Mouse (Mus musculus) adrenal gland, postnatal 14 days (tissue): ENCODE measurements at regions not wholly inside any gene's neighbourhood (a gene's known extent, or its start where the extent isn't known, plus 50 kb on each side); places are given as distances from the start of the nearest gene placed in this dataset.
"Not testable (repeated sequence)": the region's sequence is repeated elsewhere in the genome, so short reads cannot be mapped to it uniquely, and the experiment has no call there.

ENCODE experiments used
- DNase-seq: peaks from one replicate; pipeline ENCODE4 v3.0.0; 2021; ENCODE audit warnings: mixed read lengths

- DNase-seq: no peak
Measured at GRCm38 (mm10) chr1:124517543-124518171, 472.3 kb upstream of the Dpp10 start.

- DNase-seq: no peak
Measured at GRCm38 (mm10) chr1:124510492-124510891, 465.1 kb upstream of the Dpp10 start.

- peak; percentile 6 for DNase-seq
Measured at GRCm38 (mm10) chr1:124488456-124488855, 443.1 kb upstream of the Dpp10 start.

GRCm38 (mm10) chr1:124487965-124488364, 442.6 kb upstream of the Dpp10 start:
- DNase-seq: no peak

GRCm38 (mm10) chr1:124450128-124450527, 404.8 kb upstream of the Dpp10 start:
- peak; percentile 28 for DNase-seq

- no peak for DNase-seq
Measured at GRCm38 (mm10) chr1:124439526-124439925, 394.2 kb upstream of the Dpp10 start.

GRCm38 (mm10) chr1:124435850-124436249, 390.5 kb upstream of the Dpp10 start:
- DNase-seq: no peak

GRCm38 (mm10) chr1:124429583-124429982, 384.2 kb upstream of the Dpp10 start:
- no peak for DNase-seq

- DNase-seq: no peak
Measured at GRCm38 (mm10) chr1:124416762-124417161, 371.4 kb upstream of the Dpp10 start.

- DNase-seq: no peak
Measured at GRCm38 (mm10) chr1:124410236-124410635, 364.9 kb upstream of the Dpp10 start.

- DNase-seq: no peak
Measured at GRCm38 (mm10) chr1:124409781-124410180, 364.4 kb upstream of the Dpp10 start.

- no peak for DNase-seq
Measured at GRCm38 (mm10) chr1:124369604-124370003, 324.2 kb upstream of the Dpp10 start.

GRCm38 (mm10) chr1:124348491-124348890, 303.1 kb upstream of the Dpp10 start:
- not testable (repeated sequence) for DNase-seq

GRCm38 (mm10) chr1:124339444-124339843, 294.1 kb upstream of the Dpp10 start:
- DNase-seq: no peak

- DNase-seq: no peak
Measured at GRCm38 (mm10) chr1:124338648-124339047, 293.3 kb upstream of the Dpp10 start.

- DNase-seq: no peak
Measured at GRCm38 (mm10) chr1:124332294-124332693, 286.9 kb upstream of the Dpp10 start.
